In the genomic region with DNA sequence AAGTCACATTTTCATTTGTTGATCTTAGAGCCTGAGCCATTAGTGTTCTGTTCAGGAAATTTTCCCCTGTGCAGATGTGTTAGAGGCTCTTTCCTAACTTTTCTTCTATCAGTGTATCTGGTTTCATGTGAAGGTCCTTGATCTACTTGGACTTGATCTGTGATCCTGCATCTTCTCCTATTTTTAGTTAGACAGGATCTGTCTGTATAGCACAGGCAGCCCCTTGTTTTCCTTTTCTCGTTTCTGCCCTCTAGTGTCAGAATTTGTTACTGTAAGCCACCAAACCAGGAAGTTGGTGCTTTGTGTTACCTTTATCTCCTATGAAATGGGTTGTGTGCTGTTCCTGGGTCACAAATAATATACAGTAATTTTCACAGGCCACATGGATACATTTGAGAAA, we compare ENCODE assay signal across 39 mouse cellular contexts. TPM values are rescaled to one million over a fixed set of nuclear protein-coding genes. Genes with fewer than 3 reads are reported as not detected.
"Had no signal": no experiment of that assay in that cellular context is flagged by ENCODE, and none has a peak within 500 bp of the region (broad histone marks: within the 10 kb centered on the region; RNA-seq: fewer than 3 reads in every experiment).

No protein-coding gene starts in this region.

RNA-seq across cellular contexts. Expression of gene Gm15127, which starts 12.9 kb away (rescaled TPM):
- total RNA-seq: left cerebral cortex, postnatal 10 days; left cerebral cortex, postnatal 14 days; left cerebral cortex, postnatal 25 days; left cerebral cortex, postnatal 36 days; left cerebral cortex, postnatal 4 days; liver, adult 2 months; megakaryocyte progenitor cell, adult 5-6 weeks; megakaryocyte, adult 5-6 weeks; megakaryocyte-erythroid progenitor cell, adult 5-6 weeks; midbrain, postnatal 0 days; monocyte, adult 5-6 weeks had no signal
- polyA plus RNA-seq: limb, embryonic 10.5 days; limb, embryonic 11.5 days; limb, embryonic 12.5 days; limb, embryonic 13.5 days; limb, embryonic 14.5 days; limb, embryonic 15.5 days; liver, adult 2 months; liver, embryonic 11.5 days; liver, embryonic 12.5 days; liver, embryonic 13.5 days; liver, embryonic 14.5 days; liver, embryonic 15.5 days; liver, embryonic 16.5 days; liver, postnatal 0 days; lung, adult 2 months; lung, embryonic 14.5 days; lung, embryonic 15.5 days; lung, embryonic 16.5 days; lung, postnatal 0 days; macrophage; midbrain, embryonic 10.5 days; midbrain, embryonic 11.5 days; midbrain, embryonic 12.5 days; midbrain, embryonic 13.5 days; midbrain, embryonic 14.5 days; midbrain, embryonic 15.5 days; midbrain, embryonic 16.5 days; midbrain, postnatal 0 days; myocyte; neural tube, embryonic 11.5 days had no signal
